Mouse (Mus musculus): ENCODE results near the gene Vamp9.

The Vamp9 gene

GRCm38 (mm10) chr5:99906181-99906956 is at the start of gene Vamp9:
Vamp9 (plus strand) TSS chr5:99906254.
- CTCF ChIA-PET, result interaction anchor here (0.6 kb wide), 1 partner anchor 136 kb away, joined by 3 read pairs; no protein-coding TSS in a partner anchor

GRCm38 (mm10) chr5:99857106-99857637 is 48.9 kb upstream of the Vamp9 start:
- CTCF ChIA-PET, result no interaction called here

GRCm38 (mm10) chr5:99859637-99860433 is 46.2 kb upstream of the Vamp9 start:
- CTCF ChIA-PET, result no interaction called here

GRCm38 (mm10) chr5:99861816-99862215 is 44.2 kb upstream of the Vamp9 start:
- CTCF ChIA-PET, result no interaction called here

DNA sequence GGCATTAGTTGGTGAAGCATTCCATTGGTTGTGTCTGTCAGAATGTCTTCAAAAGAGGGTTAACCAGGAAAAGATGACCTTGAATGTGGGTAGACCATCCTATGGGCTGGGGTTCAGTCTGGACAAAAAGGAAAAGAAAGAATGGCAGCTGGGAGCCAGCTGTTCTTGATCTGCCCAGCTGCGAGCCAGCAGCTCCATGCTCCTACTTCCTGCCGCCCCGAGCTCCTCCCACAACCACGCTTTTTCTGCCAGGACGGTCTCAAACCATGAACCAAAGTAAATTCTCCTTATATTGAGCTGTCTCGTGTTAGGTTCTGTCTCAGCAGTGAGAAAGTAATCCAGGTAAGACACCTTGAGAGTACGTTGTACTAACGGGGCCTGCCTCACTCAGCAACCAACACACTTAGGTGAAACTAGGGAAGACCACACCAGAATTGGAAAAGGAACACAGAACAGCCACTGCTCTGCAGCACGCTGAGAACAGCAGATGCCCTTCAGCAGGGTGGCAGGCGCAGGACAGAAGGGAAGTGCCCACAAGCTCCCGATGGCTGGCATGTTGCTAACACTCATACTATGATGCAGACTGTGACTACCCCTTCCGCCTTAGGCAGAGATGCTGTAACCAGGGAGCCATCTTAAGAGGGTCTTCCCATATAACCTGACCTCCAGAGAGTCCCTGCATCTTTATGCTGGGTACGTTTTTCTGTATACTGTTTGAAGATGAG is 42.2 kb upstream of the Vamp9 start:
- CTCF ChIA-PET, result no interaction called here

GRCm38 (mm10) chr5:99865779-99866178 is 40.3 kb upstream of the Vamp9 start:
- CTCF ChIA-PET, result no interaction called here

DNA sequence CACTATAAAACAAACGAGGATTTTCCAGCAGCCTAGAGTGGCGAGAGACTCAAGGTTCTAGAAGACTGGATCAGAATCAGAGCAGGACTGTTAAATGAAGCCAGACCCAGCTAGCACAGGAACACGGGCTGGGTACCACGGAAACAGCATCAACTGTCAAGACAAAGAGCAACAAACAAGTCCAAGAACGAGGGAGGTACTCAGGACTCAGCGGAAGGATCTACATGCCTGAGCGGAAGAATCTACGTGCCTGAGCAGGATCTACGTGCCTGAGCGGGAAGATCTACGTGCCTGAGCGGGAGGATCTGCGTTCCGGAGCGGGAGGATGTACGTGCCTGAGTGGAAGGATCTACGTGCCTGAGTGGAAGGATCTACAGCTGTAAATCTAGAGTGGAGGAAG is 37.8 kb upstream of the Vamp9 start:
- CTCF ChIA-PET, result no interaction called here

DNA sequence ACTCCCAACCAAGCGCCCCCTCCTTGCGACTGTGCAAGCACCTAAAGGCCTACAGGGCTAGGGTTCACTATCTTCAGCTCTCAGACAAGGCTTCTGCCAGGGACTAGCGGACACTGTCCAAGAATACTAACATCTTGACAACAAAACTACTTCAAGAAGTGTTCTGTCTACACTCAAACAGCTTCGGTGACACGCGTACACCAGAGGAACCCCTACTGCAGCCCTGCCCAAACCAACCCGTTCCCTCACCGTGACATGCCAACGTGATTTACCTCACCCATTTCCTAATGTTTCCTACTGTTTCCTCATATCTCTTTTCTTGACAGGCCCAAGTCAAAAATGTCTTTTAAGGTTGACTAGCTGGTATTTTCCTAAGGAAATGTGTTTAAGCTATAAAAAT is 37.1 kb upstream of the Vamp9 start:
- CTCF ChIA-PET, result no interaction called here

DNA sequence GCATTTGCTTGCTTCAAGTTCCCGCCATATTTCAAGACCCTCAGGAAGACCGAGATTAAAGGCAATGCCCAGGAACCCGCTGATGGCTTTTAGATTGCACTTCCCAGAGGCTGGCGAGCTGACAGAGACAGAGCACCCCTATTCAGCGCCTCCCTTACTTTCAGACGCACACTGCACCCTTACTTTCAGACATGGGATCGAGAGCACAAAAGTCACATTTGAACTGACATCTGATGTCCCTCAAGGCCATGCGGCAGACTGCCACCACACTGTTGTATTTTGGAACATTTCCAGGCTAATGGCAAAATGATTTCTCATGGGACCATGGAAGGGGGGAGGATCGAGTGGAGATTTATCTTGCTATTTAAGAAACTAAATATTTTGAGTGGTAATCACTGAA is 28.5 kb upstream of the Vamp9 start:
- CTCF ChIA-PET, result no interaction called here

- CTCF ChIA-PET, result interaction anchor here (0.6 kb wide), 1 partner anchor 79 kb away, joined by 3 read pairs; no protein-coding TSS in a partner anchor
Observed at GRCm38 (mm10) chr5:99882441-99882840, 23.6 kb upstream of the Vamp9 start.

GRCm38 (mm10) chr5:99884035-99884434 is 22.0 kb upstream of the Vamp9 start:
- CTCF ChIA-PET, result no interaction called here

- CTCF ChIA-PET, result no interaction called here
Observed at GRCm38 (mm10) chr5:99887133-99887532, 18.9 kb upstream of the Vamp9 start.

DNA sequence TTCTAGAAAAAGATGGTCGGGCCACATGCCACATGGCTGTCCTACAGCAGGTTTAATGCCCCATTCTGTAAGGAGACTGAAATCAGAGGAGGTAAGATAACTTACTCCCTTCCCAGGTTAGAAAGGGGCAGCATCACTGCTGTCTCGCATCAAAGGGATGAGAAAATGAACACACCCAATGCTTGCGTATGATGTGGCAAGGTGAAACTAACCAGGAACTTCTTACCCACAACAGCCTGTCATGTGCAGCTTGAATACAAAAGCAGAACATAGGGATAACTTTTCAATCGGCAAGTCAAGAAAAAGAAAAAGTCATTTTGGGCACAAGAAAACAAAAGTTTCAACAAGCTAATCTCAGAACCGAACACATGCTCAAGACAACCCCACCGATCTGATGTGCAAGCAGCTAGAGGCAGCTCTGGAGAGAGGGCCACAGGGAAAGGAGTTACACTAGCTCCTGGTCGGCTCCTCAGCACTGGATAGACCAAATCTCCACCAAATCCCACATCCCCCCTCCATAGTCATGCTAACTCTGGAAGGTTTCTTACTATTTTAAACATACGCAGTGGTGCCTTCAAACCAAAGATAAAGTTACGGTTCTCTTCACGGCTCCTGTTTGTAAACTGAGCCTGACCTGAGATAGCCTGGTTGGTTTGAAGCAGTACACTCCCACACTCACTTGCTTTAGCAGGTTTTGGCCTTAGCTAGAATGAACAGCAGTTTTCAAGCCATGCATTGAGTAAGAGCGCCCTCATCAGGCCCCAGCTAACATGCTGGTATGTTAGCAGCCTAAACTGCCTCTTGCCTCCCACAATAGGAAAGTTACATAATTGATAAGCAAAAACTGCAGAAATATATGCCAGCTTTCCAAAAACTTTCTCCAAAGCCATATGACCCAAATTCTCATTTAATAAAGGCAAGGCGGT is 14.3 kb upstream of the Vamp9 start:
- CTCF ChIA-PET, result no interaction called here

GRCm38 (mm10) chr5:99900041-99900440 is 6.0 kb upstream of the Vamp9 start:
- CTCF ChIA-PET, result no interaction called here

GRCm38 (mm10) chr5:99905731-99906130 is 323 bp upstream of the Vamp9 start:
- CTCF ChIA-PET, result interaction anchor here (0.6 kb wide), 1 partner anchor 136 kb away, joined by 3 read pairs; no protein-coding TSS in a partner anchor

- CTCF ChIA-PET, result interaction anchor here (0.7 kb wide), 1 partner anchor 123 kb away, joined by 19 read pairs; no protein-coding TSS in a partner anchor
Observed at GRCm38 (mm10) chr5:99915494-99915893, 9.4 kb downstream of the Vamp9 start.

- CTCF ChIA-PET, result no interaction called here
Observed at GRCm38 (mm10) chr5:99922033-99922432, 16.0 kb downstream of the Vamp9 start.

- CTCF ChIA-PET, result no interaction called here
Observed at GRCm38 (mm10) chr5:99927951-99928350, 21.9 kb downstream of the Vamp9 start.

- CTCF ChIA-PET, result no interaction called here
Observed at GRCm38 (mm10) chr5:99931910-99932309, 25.9 kb downstream of the Vamp9 start.

GRCm38 (mm10) chr5:99939440-99939839 is 33.4 kb downstream of the Vamp9 start:
- CTCF ChIA-PET, result no interaction called here

- CTCF ChIA-PET, result no interaction called here
Observed at GRCm38 (mm10) chr5:99941273-99941672, 35.2 kb downstream of the Vamp9 start.
